Mouse (Mus musculus) kidney, adult 2 months (tissue): ENCODE data around the gene Atp2b2.

Experiments used
- CTCF ChIP-seq: fragments of 200-500 bp; conservative IDR thresholded peaks from 2 replicates; pipeline ENCODE4 v1.5.1; 2011; ENCODE audit warnings: low read depth, mild to moderate bottlenecking, control low read depth, low read length, moderate library complexity, mixed read lengths; ENCODE audit not compliant: insufficient read depth, insufficient read length
- POLR2A ChIP-seq: fragments of 200-500 bp; IDR thresholded peaks from one replicate; pipeline ENCODE4 v1.6.1; 2011; ENCODE audit warnings: low read depth, low read length, control low read depth

- TF ChIP-seq CTCF (no peak), POLR2A (no peak)
These were observed 322.5 kb downstream of the Atp2b2 start, which contains the start of gene Ghrl for GRCm38 (mm10) chr6:113719878-113720277.
